Mouse (Mus musculus): Measurements from ENCODE around the gene Anks1. TPM values are rescaled to one million over a fixed set of nuclear protein-coding genes. Genes with fewer than 3 reads are reported as not detected.

The Anks1 gene
- polyA plus RNA-seq, 1 experiment, result 14.0 TPM

GRCm38 (mm10) chr17:28100669-28101068 lies 191.6 kb downstream of the Anks1 start:
- Histone ChIP-seq H3K4me1 (ENCODE audit: control insufficient read depth, insufficient read depth, insufficient read length, low read length) (no peaks in the 10 kb centered on the region), H3K27ac (replicated peaks; ENCODE audit: low read depth, low read length) (no peak overlapping the region), H3K4me3 (ENCODE audit: insufficient read depth, low read depth, low read length) (no peak overlapping the region)

GRCm38 (mm10) chr17:28101284-28101887 lies 192.3 kb downstream of the Anks1 start:
- Histone ChIP-seq H3K4me1 (ENCODE audit: control insufficient read depth, insufficient read depth, insufficient read length, low read length) (no peaks in the 10 kb centered on the region), H3K27ac (replicated peaks; ENCODE audit: low read depth, low read length) (no peak overlapping the region), H3K4me3 (ENCODE audit: insufficient read depth, low read depth, low read length) (no peak overlapping the region)

GRCm38 (mm10) chr17:28101902-28102319 lies 192.8 kb downstream of the Anks1 start:
- no peaks in the 10 kb centered on the region for H3K4me1 ChIP-seq (ENCODE audit: control insufficient read depth, insufficient read depth, insufficient read length, low read length)
- H3K4me3 ChIP-seq (ENCODE audit: insufficient read depth, low read depth, low read length), result no peak overlapping the region
- H3K27ac ChIP-seq (replicated peaks; ENCODE audit: low read depth, low read length), result no peak overlapping the region

- no peak overlapping the region for H3K4me3 ChIP-seq (ENCODE audit: insufficient read depth, low read depth, low read length)
- no peak overlapping the region for H3K27ac ChIP-seq (replicated peaks; ENCODE audit: low read depth, low read length)
- no peaks in the 10 kb centered on the region for H3K4me1 ChIP-seq (ENCODE audit: control insufficient read depth, insufficient read depth, insufficient read length, low read length)
These were observed 195.3 kb downstream of the Anks1 start for GRCm38 (mm10) chr17:28104416-28104815.

- Histone ChIP-seq H3K4me1 (ENCODE audit: control insufficient read depth, insufficient read depth, insufficient read length, low read length) (no peaks in the 10 kb centered on the region), H3K4me3 (ENCODE audit: insufficient read depth, low read depth, low read length) (no peak overlapping the region), H3K27ac (replicated peaks; ENCODE audit: low read depth, low read length) (no peak overlapping the region)
These were observed 197.2 kb downstream of the Anks1 start for GRCm38 (mm10) chr17:28106352-28106751.

- no peak overlapping the region for H3K27ac ChIP-seq (replicated peaks; ENCODE audit: low read depth, low read length)
- no peak overlapping the region for H3K4me3 ChIP-seq (ENCODE audit: insufficient read depth, low read depth, low read length)
- H3K4me1 ChIP-seq (ENCODE audit: control insufficient read depth, insufficient read depth, insufficient read length, low read length), result no peaks in the 10 kb centered on the region
These were observed 198.2 kb downstream of the Anks1 start for GRCm38 (mm10) chr17:28107275-28107674.

GRCm38 (mm10) chr17:28112266-28112665 lies 203.2 kb downstream of the Anks1 start:
- H3K27ac ChIP-seq (replicated peaks; ENCODE audit: low read depth, low read length), result no peak overlapping the region

More at GRCm38 (mm10) chr17:28112266-28112665, 203.2 kb downstream of the Anks1 start:
- Histone ChIP-seq H3K4me3 (ENCODE audit: insufficient read depth, low read depth, low read length) (no peak overlapping the region), H3K4me1 (ENCODE audit: control insufficient read depth, insufficient read depth, insufficient read length, low read length) (no peaks in the 10 kb centered on the region)

Other genes starting within 250 kb of the Anks1 start
- gene Spdef, start 180.4 kb upstream of the Anks1 start, polyA plus RNA-seq (2012; ENCODE audit: insufficient read depth, insufficient read length, missing spikeins), result not detected in 2 replicates
- 62.2 and 89.1 TPM in 2 replicates for gene D17Wsu92e, start 88.7 kb upstream of the Anks1 start, polyA plus RNA-seq (2012; ENCODE audit: insufficient read depth, insufficient read length, missing spikeins)
- gene Snrpc, start 71.2 kb upstream of the Anks1 start, polyA plus RNA-seq (2012; ENCODE audit: insufficient read depth, insufficient read length, missing spikeins), result 50.9 and 79.9 TPM in 2 replicates
- 6.1 and 11.2 TPM in 2 replicates for gene Uhrf1bp1, start 52.9 kb upstream of the Anks1 start, polyA plus RNA-seq (2012; ENCODE audit: insufficient read depth, insufficient read length, missing spikeins)
- 22.7 and 28.8 TPM in 2 replicates for gene Taf11, start 538 bp downstream of the Anks1 start, polyA plus RNA-seq (2012; ENCODE audit: insufficient read depth, insufficient read length, missing spikeins)
- gene Tcp11, start 171.3 kb downstream of the Anks1 start, polyA plus RNA-seq (2012; ENCODE audit: insufficient read depth, insufficient read length, missing spikeins), result not detected in 2 replicates
- not detected in 2 replicates for gene Scube3, start 232.8 kb downstream of the Anks1 start, polyA plus RNA-seq (2012; ENCODE audit: insufficient read depth, insufficient read length, missing spikeins)